Mouse (Mus musculus) lung, adult 18-20 months (tissue): ENCODE data around the gene Pnmal2.

ENCODE experiments used
- DNase-seq, 2 experiments: peaks; one replicate each; pipeline ENCODE4 v3.0.0; 2022; ENCODE audit warnings: mixed read lengths in 2 of 2

Gene Pnmal2

DNA sequence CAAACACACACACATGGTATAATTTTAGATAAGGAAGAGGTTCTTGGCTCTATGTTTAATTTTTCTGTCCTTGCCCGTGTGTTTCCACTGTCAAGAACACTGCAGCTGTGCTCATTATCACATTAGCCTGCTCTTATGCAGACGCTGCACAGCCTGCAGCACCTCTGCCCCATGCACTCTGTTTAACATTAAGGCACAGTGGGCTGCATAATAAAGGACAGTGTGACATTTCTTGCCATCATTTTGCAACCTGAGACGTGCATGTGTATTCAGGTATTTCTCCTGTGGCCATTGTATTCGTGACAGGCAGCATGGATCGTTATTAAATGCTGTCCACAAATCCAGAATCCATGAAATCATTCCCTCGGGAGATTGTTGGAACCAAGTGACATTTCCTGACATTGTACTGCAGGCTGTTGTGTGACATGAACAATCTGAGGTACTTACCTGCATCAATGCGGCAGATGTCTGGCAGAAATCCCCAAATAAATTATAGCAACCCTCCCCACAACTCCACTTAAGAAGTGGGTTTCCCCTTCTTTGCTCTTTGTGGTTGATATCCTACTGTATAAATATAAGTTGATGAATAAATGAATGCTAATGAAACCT, 43.2 kb downstream of the Pnmal2 start:
- no peak for DNase-seq

DNA sequence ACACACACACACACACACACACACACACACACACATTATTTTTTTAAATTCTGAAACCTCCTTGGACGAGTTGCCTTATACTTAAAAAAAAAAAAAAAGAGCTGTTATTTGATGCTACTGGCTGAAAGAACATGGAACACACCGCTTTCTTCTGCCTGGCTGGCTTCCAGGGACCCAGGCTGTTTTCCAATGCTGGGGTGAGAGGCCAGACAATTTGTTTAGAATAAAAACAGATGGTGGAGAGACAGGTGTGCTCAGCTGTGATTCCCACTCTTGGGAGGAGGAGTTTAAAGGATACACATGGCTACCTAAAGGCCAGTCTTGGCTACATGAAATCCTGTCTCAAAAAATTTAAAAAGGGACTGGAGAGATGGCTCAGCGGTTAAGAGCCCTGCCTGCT, 43.9 kb downstream of the Pnmal2 start:
- DNase-seq: peak; percentile 45 to 46

DNA sequence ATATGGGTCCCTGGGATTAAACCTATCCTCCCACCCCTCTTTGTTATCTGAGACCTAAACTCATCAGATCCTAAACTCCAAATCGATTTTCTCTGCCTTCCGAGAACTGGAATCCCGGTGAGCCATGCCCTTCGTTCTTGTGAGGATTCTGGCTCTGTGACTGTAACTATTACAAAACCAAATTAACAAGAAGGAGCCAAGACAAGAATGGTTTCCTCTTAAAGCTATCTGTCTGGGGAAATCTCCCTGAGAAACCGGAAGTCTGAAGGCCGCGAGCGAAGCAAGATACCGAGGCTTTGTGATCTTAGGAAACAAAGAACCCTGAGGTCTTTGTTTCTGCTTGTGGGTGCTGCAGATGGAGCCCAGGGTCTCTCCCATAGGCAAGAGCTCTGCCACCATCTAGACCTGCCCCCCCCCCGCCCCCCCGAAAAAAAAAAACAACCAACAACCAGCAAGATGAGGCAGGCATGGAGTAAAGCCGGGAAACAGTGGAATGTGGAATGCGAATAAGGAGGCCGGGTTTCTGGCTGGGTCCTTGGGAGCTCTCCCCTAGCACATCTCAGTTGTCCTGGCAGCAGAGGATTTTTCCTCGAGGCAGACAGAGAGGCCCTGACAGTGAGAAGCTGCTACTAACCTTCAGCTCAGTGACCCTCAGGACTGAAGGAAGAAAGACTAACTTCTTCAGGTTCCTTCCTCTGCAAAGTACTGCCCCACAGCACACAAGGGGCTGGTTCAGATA, 45.7 kb downstream of the Pnmal2 start:
- no peak for DNase-seq

DNA sequence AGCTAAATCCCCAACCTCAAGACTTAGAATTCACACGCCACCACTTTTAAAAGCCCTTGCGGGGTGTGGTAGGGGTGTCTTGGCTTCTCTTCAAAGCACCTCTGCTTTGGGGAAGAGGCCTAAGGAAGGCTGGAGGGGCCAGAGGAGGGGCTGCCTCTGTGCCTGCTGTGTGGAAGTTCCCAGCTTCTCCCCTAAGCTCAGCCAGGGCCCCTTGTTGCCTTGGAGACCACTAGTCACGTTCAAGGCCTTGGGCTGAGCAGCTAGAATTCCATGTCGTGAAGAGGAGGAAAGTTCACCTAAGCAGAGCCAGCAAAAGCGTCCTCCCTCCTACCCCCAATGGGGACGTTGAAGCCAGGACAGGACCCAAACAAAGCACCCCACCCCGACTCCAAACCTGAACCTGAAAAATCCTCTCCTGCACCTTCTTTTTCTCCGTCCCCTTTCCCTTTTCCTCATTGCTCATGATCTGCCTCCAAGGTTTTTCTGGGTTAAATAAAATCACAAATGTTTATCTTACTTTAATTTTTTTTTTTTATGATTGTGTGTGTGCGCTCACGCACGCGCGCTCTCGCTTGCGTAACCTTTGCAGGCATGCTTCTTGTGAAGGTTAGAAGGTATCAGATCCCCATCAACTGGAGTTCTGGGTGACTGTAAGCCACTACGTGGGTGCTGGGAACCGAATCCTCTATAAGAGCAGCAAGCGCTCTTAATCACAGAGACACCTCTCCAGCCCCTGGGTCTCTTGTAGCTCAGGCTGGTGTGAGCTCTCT, 47.4 kb downstream of the Pnmal2 start:
- DNase-seq: no peak

DNA sequence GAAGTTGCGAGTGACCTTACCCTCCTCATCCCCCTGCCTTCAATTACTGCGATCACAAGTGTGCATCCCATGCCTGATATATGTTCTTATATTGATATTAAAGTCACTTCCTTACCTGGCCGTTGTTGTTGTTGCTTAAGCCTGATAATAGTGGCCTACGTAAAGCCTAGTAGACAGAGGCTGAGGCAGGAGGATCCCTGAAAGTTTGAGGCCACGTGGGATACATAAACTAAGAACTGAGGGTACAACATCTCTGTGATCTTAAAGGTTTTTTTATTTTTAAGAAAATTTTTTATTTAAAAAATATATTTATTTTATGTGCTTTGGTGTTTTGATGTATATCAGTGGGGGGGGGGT, 47.9 kb downstream of the Pnmal2 start, which contains the start of gene Ccdc8:
Ccdc8 (plus strand) TSS at position 258 of the 357 bp plus-strand sequence.
- no peak for DNase-seq

DNA sequence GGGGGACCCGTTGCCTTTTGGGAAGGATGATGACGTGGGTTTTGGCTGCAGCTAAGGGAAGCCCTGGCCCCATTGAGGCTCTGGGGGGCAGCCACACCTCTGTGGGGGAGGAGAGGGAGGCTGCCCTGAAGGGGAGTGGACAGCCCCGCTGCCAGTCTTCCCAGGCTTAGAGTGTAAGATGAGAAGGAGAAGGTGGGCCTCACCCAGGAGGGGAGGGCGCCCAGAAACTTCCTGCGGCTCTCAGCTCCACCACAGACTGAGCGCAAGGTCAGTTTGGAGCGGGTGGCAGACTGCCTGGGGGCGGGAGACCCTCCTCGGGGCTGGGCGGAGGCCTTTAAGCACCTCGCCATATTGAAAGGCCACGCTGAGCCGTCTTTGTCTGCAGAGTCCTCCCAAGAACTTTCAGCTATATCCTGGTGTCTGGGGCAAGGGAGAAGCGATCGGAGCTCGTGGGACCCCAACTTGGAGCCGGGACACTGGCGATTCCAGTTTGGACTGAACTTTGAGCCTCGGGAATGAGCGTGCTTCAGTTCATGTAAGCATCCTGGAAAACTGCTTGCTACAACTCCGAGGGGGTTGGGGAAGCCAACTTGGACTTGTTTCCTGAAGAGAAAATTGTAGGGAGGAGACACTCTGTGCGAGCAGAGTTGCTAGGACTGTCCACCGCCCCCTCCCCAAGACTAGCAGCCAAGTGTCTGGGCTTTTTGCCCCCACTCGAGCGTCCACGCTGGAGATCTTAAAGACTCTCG, 49.3 kb downstream of the Pnmal2 start:
- DNase-seq: peak; percentile 71 to 82

DNA sequence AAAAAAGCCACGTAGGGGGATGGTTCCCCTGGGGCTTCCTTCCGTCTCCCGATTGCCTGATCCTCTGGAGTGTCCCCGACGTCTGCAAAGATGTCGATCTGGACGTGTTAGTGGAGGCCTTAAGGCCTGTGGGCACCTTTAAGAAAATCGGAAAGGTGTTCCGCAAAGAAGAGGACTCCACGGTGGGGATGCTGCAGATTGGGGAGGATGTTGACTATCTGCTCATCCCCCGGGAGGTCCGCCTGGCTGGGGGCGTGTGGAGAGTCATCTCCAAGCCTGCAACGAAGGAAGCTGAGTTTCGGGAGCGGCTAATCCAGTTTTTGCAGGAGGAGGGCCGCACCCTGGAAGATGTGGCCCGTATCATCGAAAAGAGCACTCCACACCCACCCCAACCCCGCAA, 49.9 kb downstream of the Pnmal2 start:
- DNase-seq: no peak

DNA sequence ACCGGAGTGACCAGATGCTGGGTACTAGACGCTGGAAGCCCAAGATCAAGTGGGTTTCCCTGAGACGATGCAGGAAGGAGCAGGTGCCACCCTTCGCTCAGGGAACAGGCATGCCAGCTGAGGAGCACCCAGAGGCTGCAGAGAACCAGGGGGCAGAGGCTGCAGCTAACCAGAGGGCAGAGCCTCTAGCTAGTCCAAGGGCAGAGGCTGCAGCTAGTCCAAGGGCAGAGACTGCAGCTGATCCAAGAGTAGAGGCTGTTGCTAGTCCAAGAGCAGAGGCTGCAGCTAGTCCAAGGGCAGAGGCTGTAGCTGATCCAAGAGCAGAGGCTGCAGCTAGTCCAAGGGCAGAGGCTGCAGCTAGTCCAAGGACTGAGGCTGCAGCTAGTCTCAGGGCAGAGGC, 50.9 kb downstream of the Pnmal2 start:
- no peak for DNase-seq
